Mouse (Mus musculus): ENCODE data around the gene Grid1.

The Grid1 gene

GRCm38 (mm10) chr14:34819919-34820652, at the start of gene Grid1:
Gene Grid1 (plus strand): TSS chr14:34820108.
- no peak for DNase-seq (ENCODE audit: low spot score)

DNA sequence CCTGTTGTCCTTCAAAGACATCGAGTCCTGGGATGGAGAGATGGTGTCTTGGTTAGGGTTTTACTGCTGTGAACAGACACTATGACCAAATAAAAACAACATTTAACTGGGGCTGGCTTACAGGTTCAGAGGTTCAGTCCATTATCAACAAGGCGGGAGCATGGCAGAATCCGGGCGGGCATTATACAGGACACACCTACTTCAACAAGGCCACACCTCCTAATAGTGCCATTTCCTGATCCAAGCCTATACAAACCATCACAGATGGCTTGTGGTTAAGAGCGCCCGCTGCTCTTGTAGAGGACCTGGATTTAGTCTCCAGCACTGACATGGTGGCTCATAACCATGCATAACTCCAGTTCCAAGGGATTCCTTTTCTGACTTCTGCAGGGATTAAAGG, 49.4 kb upstream of the Grid1 start:
- no peak for DNase-seq (ENCODE audit: low spot score)

- no peak for DNase-seq (ENCODE audit: low spot score)
Measured at GRCm38 (mm10) chr14:34771601-34772000, 48.3 kb upstream of the Grid1 start.

DNA sequence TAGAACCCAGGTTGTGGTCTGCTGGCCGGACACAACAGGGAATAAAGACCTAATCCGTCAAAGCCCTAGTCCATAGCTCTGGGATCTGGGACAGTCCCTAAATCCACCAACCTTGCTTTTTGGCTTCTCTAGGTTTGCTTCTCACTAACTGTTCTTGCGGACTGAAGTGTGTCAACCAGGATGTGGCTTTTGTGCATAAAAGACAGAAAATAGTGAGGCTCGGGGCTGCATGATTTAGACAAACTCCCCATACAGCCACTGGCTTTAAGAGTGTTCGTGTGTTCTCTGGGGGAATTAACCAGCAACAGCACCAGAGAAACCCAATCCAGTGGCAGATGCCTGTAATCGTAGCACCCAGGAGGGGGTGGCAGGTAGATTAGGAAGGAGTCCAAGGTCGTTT, 47.8 kb upstream of the Grid1 start:
- DNase-seq (ENCODE audit: low spot score): no peak

DNA sequence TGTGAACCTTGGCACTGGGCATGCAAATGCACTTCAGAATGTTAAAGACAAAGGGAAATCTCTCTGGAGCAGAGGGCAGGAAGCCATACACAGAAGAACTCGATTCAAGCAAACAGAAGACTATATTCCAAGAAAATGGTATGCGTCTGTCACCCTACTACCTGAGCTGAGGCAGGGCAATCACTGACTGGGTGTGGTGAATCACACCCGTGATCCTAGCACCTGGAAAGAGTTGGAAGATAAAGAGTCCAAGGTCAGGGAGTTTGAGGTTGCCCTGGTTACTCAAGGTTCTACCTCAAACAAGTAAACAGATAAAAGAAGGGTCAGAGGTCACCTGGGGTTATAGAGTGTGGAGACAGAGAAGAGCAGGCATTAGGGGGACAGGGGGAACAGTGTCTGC, 46.2 kb upstream of the Grid1 start:
- DNase-seq (ENCODE audit: low spot score): no peak

GRCm38 (mm10) chr14:34774231-34774630, 45.7 kb upstream of the Grid1 start:
- DNase-seq (ENCODE audit: low spot score): no peak

DNA sequence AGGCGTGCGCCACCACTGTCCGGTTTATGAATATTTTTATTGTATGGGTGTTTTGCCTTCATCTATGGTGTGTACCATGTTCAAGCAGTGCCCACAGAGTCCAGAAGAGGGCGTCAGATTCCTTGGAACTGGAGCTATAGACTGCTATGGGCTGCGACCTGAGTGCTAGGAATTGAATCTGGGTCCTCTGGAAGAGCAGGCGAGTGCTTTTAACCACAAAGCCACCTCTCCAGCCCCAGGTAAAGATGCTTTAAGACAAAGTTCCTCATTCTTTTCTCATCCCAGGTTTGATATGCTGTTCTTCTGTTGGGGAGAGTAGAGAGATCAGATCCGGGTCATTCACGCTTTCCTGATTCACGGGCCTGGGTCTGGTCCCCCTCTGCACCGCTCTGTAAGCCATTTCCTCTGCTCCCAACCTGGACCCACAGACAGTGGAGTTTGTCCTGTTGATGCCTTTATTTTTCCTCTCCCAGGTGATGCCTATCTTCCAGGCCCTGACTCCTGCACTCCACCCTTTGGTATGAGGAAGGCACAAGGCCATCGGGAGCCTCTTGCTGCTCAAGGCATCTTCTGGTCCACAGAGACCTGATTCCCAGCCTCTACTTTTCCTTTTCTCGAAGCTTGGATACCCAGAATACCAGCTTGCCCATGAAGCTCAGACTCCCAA, 43.1 kb upstream of the Grid1 start:
- no peak for DNase-seq (ENCODE audit: low spot score)

GRCm38 (mm10) chr14:34777810-34778209, 42.1 kb upstream of the Grid1 start:
- peak; percentile 24 for DNase-seq (ENCODE audit: low spot score)

DNA sequence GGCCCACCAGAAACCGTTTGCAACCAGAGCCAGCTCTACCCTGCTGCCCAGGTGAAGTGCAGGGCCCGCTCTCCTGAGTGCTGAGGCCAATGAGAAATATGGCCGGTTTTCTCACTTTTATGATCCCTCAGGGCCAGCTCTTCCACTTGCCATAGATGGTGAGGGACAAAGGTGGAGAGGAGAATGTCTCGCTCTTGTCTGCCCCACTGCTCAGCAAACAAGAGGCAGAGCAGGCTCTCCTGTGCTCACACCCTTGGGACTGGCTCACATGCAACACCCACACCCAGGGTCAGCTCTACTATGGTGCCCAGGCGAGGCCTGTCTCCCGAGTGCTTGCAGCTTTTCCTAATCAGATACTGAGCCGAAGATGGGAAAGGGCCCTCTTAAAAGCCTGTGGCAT, 41.1 kb upstream of the Grid1 start:
- no peak for DNase-seq (ENCODE audit: low spot score)

GRCm38 (mm10) chr14:34793406-34794037, 26.4 kb upstream of the Grid1 start:
- no peak for DNase-seq (ENCODE audit: low spot score)

DNA sequence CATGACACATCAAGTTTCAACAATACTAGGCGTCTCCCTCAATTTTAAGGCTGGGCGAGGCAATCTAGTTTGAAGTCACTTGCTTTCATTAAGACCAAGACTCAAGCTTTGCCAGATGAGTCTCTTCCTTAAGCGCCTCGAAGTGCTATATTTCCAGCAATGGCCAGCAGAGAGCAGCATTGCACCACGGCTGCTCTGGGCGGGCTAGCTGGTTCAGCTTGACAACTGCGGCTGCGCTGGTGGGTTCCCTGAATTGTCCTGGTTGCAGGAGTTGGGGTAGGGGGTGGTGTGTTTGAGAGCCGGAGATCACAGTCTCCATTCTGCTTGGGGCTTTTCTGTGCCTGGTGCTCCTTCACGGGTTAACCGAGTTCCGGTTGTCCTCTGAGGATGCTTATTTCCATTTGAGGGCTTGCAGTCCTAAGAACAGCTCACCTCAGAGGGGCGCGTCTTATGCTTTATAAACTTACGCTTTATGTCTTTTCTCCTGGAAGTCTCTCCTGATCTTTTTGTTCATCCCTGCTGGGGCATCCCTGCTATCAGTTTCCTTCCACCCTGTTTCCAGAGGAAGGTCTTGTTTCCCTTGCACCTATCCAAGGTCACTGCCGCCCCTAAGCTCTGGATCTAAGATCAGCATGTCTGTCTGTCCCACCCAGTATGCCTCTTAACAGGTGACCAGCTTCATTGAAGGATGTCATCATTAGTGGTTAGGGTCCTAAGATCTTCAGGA, 9.0 kb upstream of the Grid1 start:
- peak; percentile 72 for DNase-seq (ENCODE audit: low spot score)

GRCm38 (mm10) chr14:34811490-34811808, 8.5 kb upstream of the Grid1 start:
- DNase-seq (ENCODE audit: low spot score): no peak

GRCm38 (mm10) chr14:34816301-34816700, 3.6 kb upstream of the Grid1 start:
- no peak for DNase-seq (ENCODE audit: low spot score)

GRCm38 (mm10) chr14:34818387-34818980, 1.4 kb upstream of the Grid1 start:
- no peak for DNase-seq (ENCODE audit: low spot score)

DNA sequence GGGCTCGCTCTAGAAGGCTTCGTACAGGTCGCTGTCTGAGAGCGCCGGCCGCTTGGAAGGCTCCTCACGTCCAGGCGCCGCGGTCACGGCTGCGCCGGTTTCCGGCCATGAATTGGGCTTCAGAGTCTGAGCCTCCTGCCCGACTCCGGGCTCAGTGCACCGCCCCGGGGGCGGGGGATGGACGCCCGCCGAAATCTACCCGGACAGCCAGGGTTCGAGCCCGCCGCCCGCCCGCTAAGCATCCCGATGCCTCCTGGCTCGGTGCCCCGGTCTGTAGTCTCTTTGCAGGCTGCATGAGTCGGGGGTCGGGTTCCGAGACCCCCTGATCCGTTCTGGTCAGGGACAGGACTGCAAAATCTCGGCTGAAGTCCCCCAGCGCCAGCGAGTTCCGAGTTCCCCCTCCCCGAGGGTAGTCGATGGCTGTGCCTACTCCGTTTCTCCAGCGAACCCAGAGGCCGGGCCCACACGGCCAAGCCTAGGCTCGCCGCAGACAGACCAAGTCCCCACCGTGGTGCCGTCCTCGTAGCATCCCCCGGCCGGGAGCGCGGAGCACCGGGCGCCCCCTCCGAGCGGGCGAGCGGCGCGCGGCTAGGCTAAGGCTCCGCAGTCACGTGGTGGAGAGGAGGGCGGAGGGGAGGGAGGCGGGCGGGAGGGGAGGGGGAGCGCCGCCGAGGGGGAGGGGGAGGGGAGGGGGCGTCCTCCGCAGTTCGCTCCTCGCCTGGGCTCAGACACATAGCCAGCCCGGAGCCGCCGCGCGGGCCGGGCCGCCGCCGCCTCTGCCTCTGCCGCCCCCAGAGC, 588 bp upstream of the Grid1 start:
- no peak for DNase-seq (ENCODE audit: low spot score)

DNA sequence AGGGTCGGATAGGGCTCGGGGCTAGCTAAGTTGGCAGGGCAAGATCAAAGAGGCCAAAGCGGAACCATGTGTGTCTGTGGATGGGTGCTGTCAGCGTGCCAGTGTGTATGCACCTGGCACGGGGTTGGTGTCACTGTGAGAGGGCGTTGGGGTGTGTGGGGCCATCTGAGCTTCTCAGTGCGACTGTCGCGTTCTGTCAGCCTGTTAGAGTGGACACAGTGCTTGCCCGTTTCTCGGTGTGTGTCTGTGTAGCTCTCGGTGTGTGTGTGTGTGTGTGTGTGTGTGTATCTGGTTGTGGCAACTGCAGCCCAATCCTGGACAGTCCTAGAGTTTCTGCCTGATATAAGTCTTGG, 721 bp downstream of the Grid1 start:
- no peak for DNase-seq (ENCODE audit: low spot score)

GRCm38 (mm10) chr14:34821131-34821790, 1.4 kb downstream of the Grid1 start:
- DNase-seq (ENCODE audit: low spot score): no peak

GRCm38 (mm10) chr14:34823136-34823535, 3.2 kb downstream of the Grid1 start:
- peak; percentile 23 for DNase-seq (ENCODE audit: low spot score)

GRCm38 (mm10) chr14:34824186-34824585, 4.3 kb downstream of the Grid1 start:
- DNase-seq (ENCODE audit: low spot score): no peak

DNA sequence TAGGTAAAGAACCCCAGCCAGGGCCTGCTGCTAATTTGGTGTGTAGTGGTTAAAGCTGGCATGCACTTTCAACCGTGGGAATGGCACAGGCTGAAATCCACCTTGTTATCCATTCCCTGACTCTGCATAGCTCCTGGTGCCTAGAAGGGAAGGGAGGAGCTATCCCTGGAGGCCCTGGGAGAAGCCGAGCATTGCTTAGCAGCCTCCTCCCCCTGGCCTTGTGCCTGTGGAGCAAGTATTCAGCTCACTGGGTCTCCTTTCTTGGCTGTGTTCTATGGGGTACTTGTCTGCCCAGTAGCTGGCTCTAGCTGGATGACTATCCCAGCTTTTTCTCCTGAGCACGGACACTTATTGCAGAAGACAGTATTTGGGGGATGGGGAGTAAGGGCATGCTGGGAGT, 6.0 kb downstream of the Grid1 start:
- DNase-seq (ENCODE audit: low spot score): no peak

- DNase-seq (ENCODE audit: low spot score): no peak
Measured at GRCm38 (mm10) chr14:34829831-34830230, 9.9 kb downstream of the Grid1 start.

All from urinary bladder, postnatal 14 days (tissue).